Mouse (Mus musculus): ENCODE data around the gene Ltb. TPM values are rescaled to one million over a fixed set of nuclear protein-coding genes. Genes with fewer than 3 reads are reported as not detected.

Gene Ltb
- polyA plus RNA-seq, 1 experiment from 2014 or later = 0.58 TPM

DNA sequence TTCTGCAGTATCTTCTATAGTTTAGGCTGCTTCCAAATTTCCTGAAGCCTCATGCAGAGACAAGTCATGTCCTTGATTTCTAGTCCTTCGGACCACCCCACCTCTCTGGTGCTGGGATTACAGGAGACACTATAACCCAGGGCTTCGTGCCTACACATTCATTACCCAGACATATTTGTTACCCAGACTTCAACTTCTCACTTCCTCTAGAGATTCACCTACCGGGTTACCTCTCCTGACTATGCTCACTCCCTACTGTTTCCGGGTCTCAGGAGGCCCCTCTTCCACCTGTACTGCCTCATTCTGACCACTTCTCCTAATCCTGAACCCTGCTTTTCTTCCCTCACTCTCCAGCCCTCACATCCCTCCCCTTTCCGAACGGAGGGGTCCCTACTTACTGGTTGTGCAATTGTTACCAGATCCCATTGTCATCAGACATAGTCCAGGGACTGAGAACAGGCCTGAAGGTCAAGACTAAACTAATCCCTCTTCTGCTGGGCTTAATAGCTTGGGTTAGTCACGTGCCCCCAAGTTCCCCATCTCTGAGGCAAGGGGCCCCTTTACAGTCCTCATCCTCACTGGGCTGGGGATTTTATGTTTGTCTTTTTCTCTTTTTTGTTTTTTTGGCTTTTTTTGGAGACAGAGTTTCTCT lies 6.2 kb upstream of the Ltb start, which contains the start of gene Lst1:
TSS of gene Lst1 (minus strand) at position 481 of the 652 bp plus-strand sequence.
- H3K4me1 ChIP-seq = peaks cover 11% of the 10 kb centered on the region; the same call in 1 of the 2 replicates
- no peak for ATAC-seq (replicated peaks)
- H3K4me2 ChIP-seq = no peak within 1 kb of the TSS
- no peaks in the 10 kb centered on the region for H3K36me3 ChIP-seq (replicated peaks)
- 70% methylated on average over 7 of the region's 7 CpGs for WGBS
- H3K27ac ChIP-seq = no peak within 1 kb of the TSS
- H3K9ac ChIP-seq = no peak within 1 kb of the TSS
- no peaks in the 10 kb centered on the region for H3K9me3 ChIP-seq
- H3K4me3 ChIP-seq = no peak within 1 kb of the TSS
- H3K27me3 ChIP-seq (replicated peaks) = no peaks in the 10 kb centered on the region; the same call in 1 of the 2 replicates

DNA sequence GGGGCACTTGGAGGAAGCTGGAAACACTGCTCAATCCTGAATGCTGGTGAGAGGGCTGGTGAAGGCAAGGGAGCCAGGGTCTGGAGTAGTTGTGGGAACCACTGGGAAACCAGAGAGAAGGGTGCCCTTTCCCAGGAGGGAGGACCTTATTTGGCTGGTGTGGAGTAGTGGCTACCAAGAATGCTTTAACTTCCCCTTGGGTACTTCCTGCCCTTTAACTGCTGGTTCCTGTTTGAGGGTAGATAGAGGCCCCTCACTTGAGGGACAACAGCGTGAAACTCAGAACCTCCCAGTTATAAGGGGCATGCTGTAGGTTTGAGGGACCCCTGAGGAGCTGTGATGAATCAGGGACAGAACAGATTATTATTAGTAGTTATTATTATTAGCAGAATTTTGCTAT lies 5.1 kb upstream of the Ltb start:
- H3K9me3 ChIP-seq = no peaks in the 10 kb centered on the region
- no peak for ATAC-seq (replicated peaks)
- WGBS = 75% methylated on average over 1 of the region's 1 CpGs
- no peak overlapping the region for H3K27ac ChIP-seq
- peaks cover 11% of the 10 kb centered on the region; the same call in 1 of the 2 replicates for H3K4me1 ChIP-seq
- H3K27me3 ChIP-seq (replicated peaks) = peaks cover 1% of the 10 kb centered on the region; the same call in 1 of the 2 replicates
- H3K36me3 ChIP-seq (replicated peaks) = no peaks in the 10 kb centered on the region
- no peak overlapping the region for H3K9ac ChIP-seq
- no peak overlapping the region for H3K4me3 ChIP-seq
- no peak overlapping the region for H3K4me2 ChIP-seq

GRCm38 (mm10) chr17:35190096-35190495 lies 4.1 kb upstream of the Ltb start:
- Histone ChIP-seq H3K36me3 (replicated peaks) (no peaks in the 10 kb centered on the region), H3K4me2 (no peak overlapping the region), H3K27ac (no peak overlapping the region), H3K4me1 (peaks cover 11% of the 10 kb centered on the region; the same call in 1 of the 2 replicates), H3K9me3 (no peaks in the 10 kb centered on the region), H3K4me3 (no peak overlapping the region), H3K9ac (no peak overlapping the region), H3K27me3 (replicated peaks) (peaks cover 10% of the 10 kb centered on the region)
- no peak for ATAC-seq (replicated peaks)
- 72% methylated on average over 4 of the region's 4 CpGs for WGBS

- no peak overlapping the region for H3K27ac ChIP-seq
- no peak overlapping the region for H3K9ac ChIP-seq
- H3K4me3 ChIP-seq = no peak overlapping the region
- peaks cover 12% of the 10 kb centered on the region for H3K4me1 ChIP-seq
- 57% methylated on average over 2 of the region's 2 CpGs for WGBS
- no peaks in the 10 kb centered on the region for H3K36me3 ChIP-seq (replicated peaks)
- H3K27me3 ChIP-seq (replicated peaks) = peaks cover 27% of the 10 kb centered on the region
- H3K9me3 ChIP-seq = no peaks in the 10 kb centered on the region
- no peak for ATAC-seq (replicated peaks)
- H3K4me2 ChIP-seq = no peak overlapping the region
Measured at GRCm38 (mm10) chr17:35191723-35192122, 2.5 kb upstream of the Ltb start.

DNA sequence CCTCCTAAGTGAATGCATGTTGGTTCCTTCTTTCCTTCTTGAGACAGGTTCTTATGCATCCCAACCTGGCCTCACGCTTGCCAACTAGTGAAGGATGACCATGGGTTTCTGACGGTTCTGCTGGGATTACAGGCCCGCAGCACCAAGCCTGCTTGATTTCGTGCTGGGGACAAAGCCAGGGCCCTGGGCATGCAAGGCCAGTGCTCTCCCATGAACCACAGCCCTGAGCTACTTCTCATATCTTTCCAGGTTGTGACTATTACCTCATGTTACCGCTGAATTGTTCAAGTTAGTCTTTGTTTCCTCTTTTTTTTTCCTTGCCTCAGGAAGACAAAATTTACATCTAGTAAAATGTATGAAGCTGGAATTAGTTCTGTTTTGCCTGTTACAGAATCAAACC lies 1.3 kb upstream of the Ltb start:
- Histone ChIP-seq H3K9ac (no peak overlapping the region), H3K4me2 (no peak overlapping the region), H3K9me3 (no peaks in the 10 kb centered on the region), H3K4me3 (no peak overlapping the region), H3K27ac (no peak overlapping the region), H3K4me1 (peaks cover 11% of the 10 kb centered on the region), H3K27me3 (replicated peaks) (peaks cover 32% of the 10 kb centered on the region), H3K36me3 (replicated peaks) (no peaks in the 10 kb centered on the region)
- WGBS = 84% methylated on average over 5 of the region's 5 CpGs
- no peak for ATAC-seq (replicated peaks)

- 42% methylated on average over 19 of the region's 19 CpGs for WGBS
- H3K4me1 ChIP-seq = peaks cover 11% of the 10 kb centered on the region
- H3K9me3 ChIP-seq = no peaks in the 10 kb centered on the region
- peak overlapping the region; percentile 68 for H3K4me2 ChIP-seq
- H3K4me3 ChIP-seq = peak overlapping the region; percentile 39
- ATAC-seq (replicated peaks) = no peak
- no peak overlapping the region for H3K27ac ChIP-seq
- peaks cover 32% of the 10 kb centered on the region for H3K27me3 ChIP-seq (replicated peaks)
- no peaks in the 10 kb centered on the region for H3K36me3 ChIP-seq (replicated peaks)
- 0 out of 2 replicates have a peak overlapping the region, but pooled peaks have one; percentile 31 for H3K9ac ChIP-seq
Measured at GRCm38 (mm10) chr17:35194844-35195630, 798 bp downstream of the Ltb start.

- Histone ChIP-seq H3K9me3 (no peaks in the 10 kb centered on the region), H3K9ac (peak overlapping the region; percentile 31), H3K36me3 (replicated peaks) (no peaks in the 10 kb centered on the region), H3K27me3 (replicated peaks) (peaks cover 36% of the 10 kb centered on the region), H3K27ac (no peak overlapping the region), H3K4me3 (peak overlapping the region; percentile 39), H3K4me1 (peaks cover 11% of the 10 kb centered on the region), H3K4me2 (peak overlapping the region; percentile 68)
- peak; percentile 79 for ATAC-seq (replicated peaks)
- 2% methylated on average over 66 of the region's 66 CpGs for WGBS
Measured at GRCm38 (mm10) chr17:35195631-35196320, 1.5 kb downstream of the Ltb start.

DNA sequence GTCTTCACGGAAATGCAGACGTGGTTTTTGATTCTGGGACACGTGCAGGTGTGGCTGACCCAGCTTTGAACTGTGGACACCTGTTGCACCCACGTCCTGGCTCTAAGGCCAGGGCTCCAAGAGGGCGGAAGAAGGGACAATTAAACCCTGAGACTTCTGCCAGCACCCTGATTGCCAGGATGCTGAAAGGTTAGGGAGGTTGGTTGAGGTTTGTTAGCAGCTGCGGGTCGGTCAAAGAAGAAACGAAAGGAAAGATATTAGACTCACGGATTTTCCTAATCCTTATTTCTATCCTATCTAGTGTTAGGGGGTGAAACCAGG lies 2.0 kb downstream of the Ltb start:
- H3K9me3 ChIP-seq = no peaks in the 10 kb centered on the region
- no peak overlapping the region for H3K9ac ChIP-seq
- H3K27me3 ChIP-seq (replicated peaks) = peaks cover 36% of the 10 kb centered on the region
- H3K4me2 ChIP-seq = peak overlapping the region; percentile 68
- H3K4me1 ChIP-seq = peaks cover 11% of the 10 kb centered on the region
- no peak overlapping the region for H3K27ac ChIP-seq
- H3K4me3 ChIP-seq = peak overlapping the region; percentile 39
- WGBS = 41% methylated on average over 9 of the region's 9 CpGs
- no peak for ATAC-seq (replicated peaks)
- H3K36me3 ChIP-seq (replicated peaks) = no peaks in the 10 kb centered on the region

DNA sequence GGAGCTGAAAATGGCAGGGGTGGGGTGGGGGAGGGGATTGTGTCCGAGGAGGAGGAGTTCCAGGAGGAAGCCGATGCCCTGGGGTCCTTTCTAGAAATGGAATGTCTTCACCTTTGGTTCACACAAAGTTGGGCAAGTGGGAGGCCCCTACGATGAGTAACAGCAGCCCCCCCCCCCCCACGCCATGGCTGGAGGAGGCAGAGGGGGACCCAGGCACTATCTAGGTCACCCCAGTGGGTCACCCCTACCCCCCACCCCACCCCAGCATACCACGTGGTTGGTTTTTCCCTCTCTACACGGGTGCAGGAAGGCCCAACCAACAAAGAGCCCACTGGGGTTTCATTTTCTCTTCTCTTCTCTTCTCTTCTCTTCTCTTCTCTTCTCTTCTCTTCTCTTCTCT lies 2.9 kb downstream of the Ltb start:
- H3K27me3 ChIP-seq (replicated peaks) = peaks cover 36% of the 10 kb centered on the region
- no peak overlapping the region for H3K9ac ChIP-seq
- H3K27ac ChIP-seq = no peak overlapping the region
- H3K36me3 ChIP-seq (replicated peaks) = no peaks in the 10 kb centered on the region
- no peaks in the 10 kb centered on the region for H3K9me3 ChIP-seq
- peaks cover 11% of the 10 kb centered on the region for H3K4me1 ChIP-seq
- H3K4me3 ChIP-seq = no peak overlapping the region
- ATAC-seq (replicated peaks) = no peak
- H3K4me2 ChIP-seq = no peak overlapping the region
- WGBS = 42% methylated on average over 6 of the region's 6 CpGs

GRCm38 (mm10) chr17:35198029-35198428 lies 3.8 kb downstream of the Ltb start:
- H3K9ac ChIP-seq = no peak overlapping the region
- H3K27ac ChIP-seq = no peak overlapping the region
- H3K27me3 ChIP-seq (replicated peaks) = peaks cover 36% of the 10 kb centered on the region
- H3K4me1 ChIP-seq = peaks cover 11% of the 10 kb centered on the region
- ATAC-seq (replicated peaks) = no peak
- no peaks in the 10 kb centered on the region for H3K36me3 ChIP-seq (replicated peaks)
- WGBS = 69% methylated on average over 7 of the region's 7 CpGs
- no peak overlapping the region for H3K4me2 ChIP-seq
- H3K9me3 ChIP-seq = no peaks in the 10 kb centered on the region
- no peak overlapping the region for H3K4me3 ChIP-seq

DNA sequence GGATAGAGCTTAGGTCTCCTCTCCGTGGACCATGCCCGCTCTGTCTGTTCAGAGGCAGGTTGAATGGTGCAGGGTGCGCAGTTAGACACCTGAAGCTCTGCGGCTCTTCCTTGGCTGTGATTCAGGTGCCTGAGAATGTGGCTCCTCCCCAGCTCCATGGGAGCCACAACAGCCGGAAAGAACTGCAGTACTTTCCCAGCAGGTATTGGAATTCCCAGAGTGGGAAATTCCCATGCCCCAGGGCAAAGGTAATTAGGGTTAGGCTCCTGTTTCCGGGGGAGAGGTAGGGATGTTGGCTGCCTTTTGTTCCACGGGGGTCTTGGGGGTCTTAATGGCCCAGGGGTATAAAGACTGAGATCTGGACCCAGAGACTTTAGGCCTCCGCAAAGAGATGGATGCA lies 4.7 kb downstream of the Ltb start:
- 32% methylated on average over 8 of the region's 8 CpGs for WGBS
- no peak for ATAC-seq (replicated peaks)
- Histone ChIP-seq H3K27me3 (replicated peaks) (peaks cover 36% of the 10 kb centered on the region), H3K4me1 (peaks cover 11% of the 10 kb centered on the region), H3K9ac (no peak overlapping the region), H3K4me3 (no peak overlapping the region), H3K27ac (no peak overlapping the region), H3K4me2 (no peak overlapping the region), H3K9me3 (no peaks in the 10 kb centered on the region), H3K36me3 (replicated peaks) (no peaks in the 10 kb centered on the region)

DNA sequence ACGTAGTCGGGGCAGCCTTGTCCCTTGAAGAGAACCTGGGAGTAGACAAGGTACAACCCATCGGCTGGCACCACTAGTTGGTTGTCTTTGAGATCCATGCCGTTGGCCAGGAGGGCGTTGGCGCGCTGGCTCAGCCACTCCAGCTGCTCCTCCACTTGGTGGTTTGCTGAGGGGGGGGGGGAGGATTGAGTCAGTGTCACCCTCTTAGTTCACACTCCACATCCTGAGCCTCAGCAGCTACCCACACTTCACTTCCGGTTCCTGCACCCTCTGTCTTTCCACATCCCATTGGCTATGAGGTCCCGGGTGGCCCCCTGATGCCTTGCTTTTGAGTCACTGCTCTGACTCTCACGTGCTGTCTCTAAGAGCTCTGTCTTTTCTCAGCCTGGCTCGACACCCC lies 6.2 kb downstream of the Ltb start:
- Histone ChIP-seq H3K27ac (no peak overlapping the region), H3K9me3 (no peaks in the 10 kb centered on the region), H3K9ac (no peak overlapping the region), H3K36me3 (replicated peaks) (no peaks in the 10 kb centered on the region), H3K4me2 (no peak overlapping the region), H3K27me3 (replicated peaks) (peaks cover 23% of the 10 kb centered on the region), H3K4me3 (no peak overlapping the region), H3K4me1 (peaks cover 8% of the 10 kb centered on the region)
- no peak for ATAC-seq (replicated peaks)
- 87% methylated on average over 11 of the region's 11 CpGs for WGBS
